Mouse (Mus musculus) right cerebral cortex, adult 2 months (tissue): Measurements from ENCODE around the gene Wnt11.

ENCODE experiments used
- DNase-seq, 2 experiments: peaks; one replicate each; pipeline ENCODE4 v3.0.0; 2021 to 2022; ENCODE audit warnings: low spot score in 2 of 2

Gene Wnt11

GRCm38 (mm10) chr7:98828876-98829275 is 6.0 kb upstream of the Wnt11 start:
- DNase-seq, result peak; percentile 28

- DNase-seq, result no peak
Observed at GRCm38 (mm10) chr7:98831290-98831689, 3.6 kb upstream of the Wnt11 start.

GRCm38 (mm10) chr7:98835519-98836441 is 868 bp downstream of the Wnt11 start:
- DNase-seq, result no peak

DNA sequence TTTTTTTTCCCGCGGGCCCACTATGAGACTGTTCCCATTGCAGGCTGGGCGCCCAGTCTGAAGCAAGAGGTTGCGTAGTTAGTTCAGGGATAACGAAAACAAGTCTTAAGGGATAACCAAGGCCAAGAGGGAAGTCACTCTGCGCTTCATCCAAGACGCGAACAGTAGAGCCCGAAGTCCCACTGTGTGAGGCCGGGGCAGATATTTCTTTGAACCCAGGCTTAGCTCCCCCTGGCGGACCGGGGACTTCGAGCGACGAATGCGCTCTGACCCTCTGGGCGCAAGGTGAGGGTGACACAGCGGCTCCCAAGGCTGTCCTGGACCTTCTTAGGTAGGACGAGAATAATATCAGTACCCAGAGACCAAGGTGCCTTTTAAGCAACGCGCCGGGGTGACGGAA is 1.7 kb downstream of the Wnt11 start:
- peak; percentile 15 to 31 for DNase-seq

GRCm38 (mm10) chr7:98837901-98838300 is 3.0 kb downstream of the Wnt11 start:
- DNase-seq, result peak; percentile 78 to 79

DNA sequence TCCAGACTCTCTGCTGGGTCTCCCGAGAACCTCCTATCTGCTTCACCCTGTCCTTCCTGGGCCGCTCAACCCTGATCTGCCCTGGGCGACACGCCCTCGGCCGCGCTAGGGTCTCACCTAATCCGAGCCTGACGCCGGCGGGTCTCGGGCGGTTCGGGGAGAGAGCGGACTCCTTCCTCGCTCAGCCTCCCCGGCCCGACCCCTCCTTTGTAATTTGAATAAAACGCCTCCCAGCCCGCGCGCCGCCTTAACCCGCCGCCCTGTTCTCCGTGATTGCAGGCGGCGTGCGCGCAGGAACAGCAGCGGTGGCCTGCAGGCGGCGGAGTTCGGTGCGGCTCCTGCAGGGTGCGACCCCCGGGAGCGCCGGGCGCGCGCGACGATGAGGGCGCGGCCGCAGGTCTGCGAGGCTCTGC is 3.8 kb downstream of the Wnt11 start:
- peak; percentile 14 to 16 for DNase-seq

DNA sequence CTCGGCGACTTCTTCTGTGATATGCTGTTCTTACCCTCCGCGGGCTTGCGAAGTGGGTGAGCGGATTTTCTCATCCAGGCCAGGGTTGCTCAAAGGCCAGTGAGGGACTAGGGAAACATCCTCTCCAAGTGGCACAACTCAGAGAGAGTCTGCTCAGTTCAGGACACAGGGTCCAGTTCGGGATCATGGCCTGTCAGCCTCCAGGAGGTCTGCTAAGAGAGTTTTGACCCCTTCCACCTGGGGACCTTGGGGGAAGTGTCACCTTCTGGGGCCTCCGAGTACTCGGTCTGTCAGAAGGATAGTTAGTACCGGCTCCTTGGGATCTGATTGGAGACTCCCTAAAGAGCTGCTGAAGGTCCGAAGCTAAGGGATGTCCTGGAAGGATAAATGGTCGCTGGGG is 4.4 kb downstream of the Wnt11 start:
- no peak for DNase-seq

DNA sequence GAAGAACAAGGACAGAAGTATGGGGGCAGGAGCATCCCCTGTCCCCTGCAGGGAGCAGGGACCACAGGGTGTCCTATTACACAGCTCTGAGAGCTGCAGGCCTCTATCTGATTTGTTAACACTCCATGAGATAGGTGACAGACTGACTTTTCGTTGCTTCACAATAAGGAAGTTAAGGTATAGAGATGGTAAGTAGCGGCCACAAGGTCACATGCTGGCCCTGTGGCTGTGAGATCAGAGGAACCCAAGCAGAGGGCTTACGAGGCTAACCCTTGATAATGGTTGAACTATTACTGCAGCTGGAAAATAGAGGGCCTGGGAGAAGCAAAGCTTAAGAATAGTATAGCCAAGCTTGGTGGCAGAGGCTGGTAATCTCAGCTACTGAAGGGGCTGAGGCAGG is 5.9 kb downstream of the Wnt11 start:
- no peak for DNase-seq

DNA sequence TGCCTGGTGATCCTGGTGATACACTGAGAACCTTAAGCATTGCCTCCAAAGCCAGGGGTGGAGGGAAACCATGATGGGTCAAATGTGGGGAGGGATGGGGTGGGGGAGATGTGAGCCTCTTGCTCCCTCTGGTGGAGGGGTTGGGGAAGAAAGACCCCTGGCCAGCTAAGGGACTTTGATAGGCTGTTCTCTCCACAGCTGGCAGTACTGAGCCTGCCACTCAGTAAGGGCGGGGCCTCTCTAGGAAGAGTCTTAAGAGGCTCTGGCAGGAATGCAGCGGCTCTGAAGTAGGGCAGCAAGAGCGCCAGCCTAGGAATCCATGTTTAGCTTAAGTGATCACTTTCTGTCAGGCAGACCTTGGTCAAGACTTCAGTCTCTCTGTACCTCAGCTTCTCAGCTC is 6.9 kb downstream of the Wnt11 start:
- DNase-seq, result no peak

DNA sequence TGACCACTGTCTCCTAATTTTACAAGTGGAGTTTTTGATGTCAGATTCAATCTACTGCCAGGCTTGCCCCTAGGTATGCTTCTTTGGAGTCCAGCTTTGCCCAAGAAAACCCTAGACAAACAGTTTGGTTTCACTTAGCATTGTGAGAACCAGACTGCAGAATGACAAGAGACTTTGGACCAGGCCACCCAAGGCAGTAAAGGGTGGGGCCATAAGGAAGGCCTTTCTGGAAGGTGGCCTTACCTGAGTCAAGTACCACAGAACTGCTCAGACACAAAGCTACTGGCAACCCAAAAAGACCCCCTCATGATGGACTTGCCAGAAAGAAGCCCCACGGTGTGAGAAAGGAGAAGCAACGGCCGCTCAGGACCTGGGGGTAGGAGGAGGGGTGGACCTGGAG is 8.1 kb downstream of the Wnt11 start:
- no peak for DNase-seq

- DNase-seq, result no peak
Observed at GRCm38 (mm10) chr7:98843649-98844048, 8.7 kb downstream of the Wnt11 start.

DNA sequence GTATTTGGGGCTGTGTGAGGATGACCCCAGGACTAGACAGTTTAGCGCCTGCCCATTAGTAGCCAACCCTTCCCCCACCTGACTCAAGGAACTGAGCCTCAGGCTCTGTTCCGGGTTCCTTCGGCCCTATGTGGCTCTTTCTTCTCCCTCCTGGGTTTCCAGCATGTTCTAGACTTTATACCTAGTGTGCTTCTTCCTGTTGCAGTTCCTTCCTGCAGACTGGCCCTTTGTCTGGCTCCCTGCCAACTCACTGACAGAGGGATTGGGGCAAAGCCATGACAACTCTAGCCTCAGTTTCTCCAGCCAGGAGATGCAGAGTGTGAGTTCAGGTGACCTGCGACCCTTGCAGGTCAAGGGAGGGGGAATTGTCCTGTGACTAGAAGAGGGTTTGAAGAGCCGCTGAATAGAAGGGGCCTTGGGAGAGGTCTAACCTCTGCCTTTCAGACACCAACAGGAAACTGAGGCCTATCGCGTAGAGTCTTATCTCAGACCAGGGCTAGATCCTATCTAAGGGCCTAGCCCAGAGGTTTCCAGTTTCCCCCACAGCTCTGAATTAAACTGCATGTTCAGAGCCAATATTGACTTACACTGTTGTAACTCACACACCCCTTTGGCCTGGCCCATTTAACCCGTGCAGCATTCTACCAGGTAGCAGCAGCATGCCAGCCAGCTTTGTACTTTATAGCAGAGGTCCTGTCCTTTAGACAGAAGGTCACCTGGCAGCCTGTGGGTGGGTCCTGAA is 14.2 kb downstream of the Wnt11 start:
- no peak for DNase-seq

GRCm38 (mm10) chr7:98850388-98850787 is 15.5 kb downstream of the Wnt11 start:
- DNase-seq, result no peak

DNA sequence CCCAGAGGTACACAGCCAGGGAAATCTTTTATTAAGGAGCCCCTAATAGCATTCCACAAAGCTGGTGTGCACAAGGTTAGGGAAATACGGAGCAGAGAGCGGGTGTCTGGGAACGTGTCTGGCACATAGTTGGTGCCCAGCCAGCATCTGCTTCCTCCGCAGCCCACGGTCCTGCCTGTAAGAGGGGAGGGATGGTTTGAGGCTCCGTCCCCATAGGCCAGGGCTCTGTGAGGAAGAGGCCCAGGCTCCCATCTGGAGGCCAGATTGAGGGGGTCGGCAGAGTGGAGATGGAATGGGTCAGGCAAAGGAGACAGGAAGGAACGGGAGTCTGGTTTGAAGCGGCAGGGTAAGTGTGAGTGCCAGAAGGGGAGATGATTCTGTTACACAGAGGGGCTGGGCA is 16.3 kb downstream of the Wnt11 start:
- no peak for DNase-seq

- no peak for DNase-seq
Observed at GRCm38 (mm10) chr7:98852950-98853650, 18.2 kb downstream of the Wnt11 start.

GRCm38 (mm10) chr7:98853806-98854205 is 18.9 kb downstream of the Wnt11 start:
- DNase-seq, result no peak

GRCm38 (mm10) chr7:98855388-98855787 is 20.5 kb downstream of the Wnt11 start:
- peak; percentile 31 to 46 for DNase-seq

- DNase-seq, result no peak
Observed at GRCm38 (mm10) chr7:98856128-98856527, 21.2 kb downstream of the Wnt11 start.

- no peak for DNase-seq
Observed at GRCm38 (mm10) chr7:98857094-98857493, 22.2 kb downstream of the Wnt11 start.

GRCm38 (mm10) chr7:98861002-98861401 is 26.1 kb downstream of the Wnt11 start:
- no peak for DNase-seq

GRCm38 (mm10) chr7:98862994-98863393 is 28.1 kb downstream of the Wnt11 start:
- DNase-seq, result no peak

GRCm38 (mm10) chr7:98863969-98864718 is 29.2 kb downstream of the Wnt11 start:
- no peak for DNase-seq
